Mouse (Mus musculus) mature B cell (primary cell): ENCODE data around the gene Rcc2.

Experiments used
- in situ Hi-C: fragments of 300-500 bp; cut with MboI; formaldehyde crosslinking; loops from 2 replicates; pipeline ENCODE4 v1.14.3; 2019

The Rcc2 gene

GRCm38 (mm10) chr4:140709617-140710016 is 9.3 kb downstream of the Rcc2 start:
- in situ Hi-C loops, result loop anchor here (5.0 to 10.0 kb wide), 2 partner anchors 32 to 155 kb away; no protein-coding TSS in a partner anchor

GRCm38 (mm10) chr4:140710781-140711180 is 10.4 kb downstream of the Rcc2 start:
- in situ Hi-C loops, result loop anchor here (5.0 to 10.0 kb wide), 2 partner anchors 33 to 156 kb away; no protein-coding TSS in a partner anchor

- in situ Hi-C loops, result loop anchor here (5.0 to 10.0 kb wide), 2 partner anchors 34 to 157 kb away; no protein-coding TSS in a partner anchor
Measured at GRCm38 (mm10) chr4:140711360-140711759, 11.0 kb downstream of the Rcc2 start.

- in situ Hi-C loops, result loop anchor here (5.0 to 10.0 kb wide), 2 partner anchors 36 to 159 kb away; no protein-coding TSS in a partner anchor
Measured at GRCm38 (mm10) chr4:140713480-140714365, 13.4 kb downstream of the Rcc2 start.

- in situ Hi-C loops, result loop anchor here (5.0 to 10.0 kb wide), 2 partner anchors 37 to 160 kb away; no protein-coding TSS in a partner anchor
Measured at GRCm38 (mm10) chr4:140714586-140714985, 14.2 kb downstream of the Rcc2 start.

GRCm38 (mm10) chr4:140716994-140717393 is 16.7 kb downstream of the Rcc2 start:
- in situ Hi-C loops, result loop anchor here (10.0 kb wide), 1 partner anchor 162 kb away; no protein-coding TSS in a partner anchor

GRCm38 (mm10) chr4:140718436-140718835 is 18.1 kb downstream of the Rcc2 start:
- in situ Hi-C loops, result loop anchor here (10.0 kb wide), 1 partner anchor 164 kb away; no protein-coding TSS in a partner anchor

- in situ Hi-C loops, result no loop called here
Measured at GRCm38 (mm10) chr4:140720091-140720490, 19.8 kb downstream of the Rcc2 start.

GRCm38 (mm10) chr4:140721968-140722490 is 21.7 kb downstream of the Rcc2 start:
- in situ Hi-C loops, result no loop called here

- in situ Hi-C loops, result no loop called here
Measured at GRCm38 (mm10) chr4:140722710-140723109, 22.4 kb downstream of the Rcc2 start.

- in situ Hi-C loops, result no loop called here
Measured at GRCm38 (mm10) chr4:140723192-140723591, 22.9 kb downstream of the Rcc2 start.

GRCm38 (mm10) chr4:140723801-140724200 is 23.5 kb downstream of the Rcc2 start:
- in situ Hi-C loops, result no loop called here

- in situ Hi-C loops, result no loop called here
Measured at GRCm38 (mm10) chr4:140724739-140725138, 24.4 kb downstream of the Rcc2 start.

GRCm38 (mm10) chr4:140726907-140727306 is 26.6 kb downstream of the Rcc2 start:
- in situ Hi-C loops, result no loop called here

- in situ Hi-C loops, result no loop called here
Measured at GRCm38 (mm10) chr4:140731654-140732053, 31.3 kb downstream of the Rcc2 start.

GRCm38 (mm10) chr4:140732871-140733270 is 32.5 kb downstream of the Rcc2 start:
- in situ Hi-C loops, result no loop called here

GRCm38 (mm10) chr4:140740655-140741054 is 40.3 kb downstream of the Rcc2 start:
- in situ Hi-C loops, result no loop called here

- in situ Hi-C loops, result no loop called here
Measured at GRCm38 (mm10) chr4:140741401-140741800, 41.1 kb downstream of the Rcc2 start.

GRCm38 (mm10) chr4:140742543-140742942 is 42.2 kb downstream of the Rcc2 start, which contains the start of gene Padi6:
TSS of gene Padi6 (minus strand) at chr4:140742643.
- in situ Hi-C loops, result no loop called here

- in situ Hi-C loops, result no loop called here
Measured at GRCm38 (mm10) chr4:140743086-140743485, 42.7 kb downstream of the Rcc2 start.

- in situ Hi-C loops, result no loop called here
Measured at GRCm38 (mm10) chr4:140744654-140745053, 44.3 kb downstream of the Rcc2 start.

GRCm38 (mm10) chr4:140747978-140748377 is 47.6 kb downstream of the Rcc2 start:
- in situ Hi-C loops, result no loop called here

- in situ Hi-C loops, result no loop called here
Measured at GRCm38 (mm10) chr4:140750328-140750727, 50.0 kb downstream of the Rcc2 start.
